Mouse (Mus musculus): ENCODE results near the gene Npas4. TPM values are rescaled to one million over a fixed set of nuclear protein-coding genes. Genes with fewer than 3 reads are reported as not detected.
"Not testable (repeated sequence)": the region's sequence is repeated elsewhere in the genome, so short reads cannot be mapped to it uniquely, and the experiment has no call there.

The Npas4 gene
- total RNA-seq, 1 experiment: 0.09 TPM

GRCm38 (mm10) chr19:5014961-5015398, 24.9 kb upstream of the Npas4 start:
- TF ChIP-seq ZNF384 (IDR thresholded peaks at IDR 0.05; ENCODE audit: low read depth, low read length): no peak
- TF ChIP-seq HCFC1 (IDR thresholded peaks at IDR 0.05; ENCODE audit: borderline replicate concordance, insufficient read depth, low read length): no peak
- TF ChIP-seq MAFK (IDR thresholded peaks at IDR 0.05; ENCODE audit: insufficient read depth, low read depth, low read length): no peak
- TF ChIP-seq CHD2 (IDR thresholded peaks at IDR 0.05; ENCODE audit: low read depth, low read length): no peak
- TF ChIP-seq ZC3H11A (IDR thresholded peaks at IDR 0.05; ENCODE audit: borderline replicate concordance, low read depth, low read length): no peak
- peaks cover 4 to 20% of the 10 kb centered on the region in 2 experiments for H3K4me1 ChIP-seq (ENCODE audit: control insufficient read depth in 2 of 2, insufficient read depth in 2 of 2, low read length in 2 of 2, poor library complexity in 1 of 2)
- peak; percentile 86 for DNase-seq (ENCODE audit: low read depth, low spot score)
- H3K27ac ChIP-seq (ENCODE audit: insufficient read depth, low read depth, low read length, poor library complexity, severe bottlenecking): no peak overlapping the region; the same call in 1 of the 2 replicates
- in situ Hi-C loops (cut with MboI; ENCODE audit: low sequenced_read_pairs in 2 of 2, unreplicated experiment in 2 of 2): no loop called here
- no peak overlapping the region for H3K4me3 ChIP-seq (ENCODE audit: insufficient read depth in 1 of 2, low read depth in 1 of 2, low read length in 2 of 2, poor library complexity in 1 of 2, severe bottlenecking in 1 of 2)
- H3K9me3 ChIP-seq (ENCODE audit: control insufficient read depth, insufficient read depth, low read depth, low read length): no peaks in the 10 kb centered on the region
- no peak overlapping the region for H3K9ac ChIP-seq (ENCODE audit: insufficient read depth, low read depth, low read length, poor library complexity, severe bottlenecking)
- H3K36me3 ChIP-seq (ENCODE audit: control insufficient read depth, insufficient read depth, low read length, poor library complexity, severe bottlenecking): no peaks in the 10 kb centered on the region

GRCm38 (mm10) chr19:5013138-5013537, 23.0 kb upstream of the Npas4 start:
- Histone ChIP-seq H3K4me1 (ENCODE audit: control insufficient read depth in 2 of 2, insufficient read depth in 2 of 2, low read length in 2 of 2, poor library complexity in 1 of 2) (peaks cover 2 to 19% of the 10 kb centered on the region in 2 experiments), H3K4me3 (ENCODE audit: insufficient read depth in 1 of 2, low read depth in 1 of 2, low read length in 2 of 2, poor library complexity in 1 of 2, severe bottlenecking in 1 of 2) (no peak overlapping the region), H3K36me3 (ENCODE audit: control insufficient read depth, insufficient read depth, low read length, poor library complexity, severe bottlenecking) (no peaks in the 10 kb centered on the region), H3K9ac (ENCODE audit: insufficient read depth, low read depth, low read length, poor library complexity, severe bottlenecking) (no peak overlapping the region), H3K27ac (ENCODE audit: insufficient read depth, low read depth, low read length, poor library complexity, severe bottlenecking) (no peak overlapping the region), H3K9me3 (ENCODE audit: control insufficient read depth, insufficient read depth, low read depth, low read length) (no peaks in the 10 kb centered on the region)
- TF ChIP-seq MAFK (IDR thresholded peaks at IDR 0.05; ENCODE audit: insufficient read depth, low read depth, low read length): no peak
- TF ChIP-seq HCFC1 (IDR thresholded peaks at IDR 0.05; ENCODE audit: borderline replicate concordance, insufficient read depth, low read length): no peak
- no peak for TF ChIP-seq CHD2 (IDR thresholded peaks at IDR 0.05; ENCODE audit: low read depth, low read length)
- TF ChIP-seq ZNF384 (IDR thresholded peaks at IDR 0.05; ENCODE audit: low read depth, low read length): no peak
- no peak for DNase-seq (ENCODE audit: low read depth, low spot score)
- in situ Hi-C loops (cut with MboI; ENCODE audit: low sequenced_read_pairs in 2 of 2, unreplicated experiment in 2 of 2): no loop called here

GRCm38 (mm10) chr19:5004925-5005324, 14.8 kb upstream of the Npas4 start:
- in situ Hi-C loops (cut with MboI; ENCODE audit: low sequenced_read_pairs in 2 of 2, unreplicated experiment in 2 of 2): no loop called here
- DNase-seq (ENCODE audit: low read depth, low spot score): no peak
- no peaks in the 10 kb centered on the region for H3K4me1 ChIP-seq (ENCODE audit: control insufficient read depth in 2 of 2, insufficient read depth in 2 of 2, low read length in 2 of 2, poor library complexity in 1 of 2)
- no peaks in the 10 kb centered on the region for H3K36me3 ChIP-seq (ENCODE audit: control insufficient read depth, insufficient read depth, low read length, poor library complexity, severe bottlenecking)
- H3K27ac ChIP-seq (ENCODE audit: insufficient read depth, low read depth, low read length, poor library complexity, severe bottlenecking): no peak overlapping the region
- no peaks in the 10 kb centered on the region for H3K9me3 ChIP-seq (ENCODE audit: control insufficient read depth, insufficient read depth, low read depth, low read length)
- TF ChIP-seq CHD2 (IDR thresholded peaks at IDR 0.05; ENCODE audit: low read depth, low read length): no peak
- TF ChIP-seq ZC3H11A (IDR thresholded peaks at IDR 0.05; ENCODE audit: borderline replicate concordance, low read depth, low read length): no peak
- TF ChIP-seq ZNF384 (IDR thresholded peaks at IDR 0.05; ENCODE audit: low read depth, low read length): no peak
- TF ChIP-seq HCFC1 (IDR thresholded peaks at IDR 0.05; ENCODE audit: borderline replicate concordance, insufficient read depth, low read length): no peak
- TF ChIP-seq MAFK (IDR thresholded peaks at IDR 0.05; ENCODE audit: insufficient read depth, low read depth, low read length): no peak
- H3K9ac ChIP-seq (ENCODE audit: insufficient read depth, low read depth, low read length, poor library complexity, severe bottlenecking): no peak overlapping the region
- H3K4me3 ChIP-seq (ENCODE audit: insufficient read depth in 1 of 2, low read depth in 1 of 2, low read length in 2 of 2, poor library complexity in 1 of 2, severe bottlenecking in 1 of 2): no peak overlapping the region

DNA sequence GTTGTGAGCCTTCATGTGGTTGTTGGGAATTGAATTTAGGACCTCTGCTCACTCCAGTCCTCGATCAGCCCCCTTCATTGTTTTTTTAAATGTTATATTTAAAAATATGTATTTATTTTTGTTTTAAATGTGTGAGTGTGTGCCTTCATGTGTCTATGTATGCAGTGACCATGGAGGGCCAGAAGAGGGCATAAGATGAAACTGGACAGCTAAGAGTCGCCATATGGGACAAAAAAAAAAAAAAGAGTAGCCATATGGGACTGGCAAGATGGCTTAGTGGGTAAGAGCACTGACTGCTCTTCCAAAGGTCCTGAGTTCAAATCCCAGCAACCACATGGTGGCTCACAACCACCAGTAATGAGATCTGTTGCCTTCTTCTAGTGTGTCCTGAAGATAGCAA, 13.5 kb upstream of the Npas4 start:
- DNase-seq (ENCODE audit: low read depth, low spot score); H3K9ac ChIP-seq (ENCODE audit: insufficient read depth, low read depth, low read length, poor library complexity, severe bottlenecking); H3K27ac ChIP-seq (ENCODE audit: insufficient read depth, low read depth, low read length, poor library complexity, severe bottlenecking); in situ Hi-C loops (cut with MboI; ENCODE audit: low sequenced_read_pairs in 2 of 2, unreplicated experiment in 2 of 2); H3K9me3 ChIP-seq (ENCODE audit: control insufficient read depth, insufficient read depth, low read depth, low read length); H3K36me3 ChIP-seq (ENCODE audit: control insufficient read depth, insufficient read depth, low read length, poor library complexity, severe bottlenecking); H3K4me1 ChIP-seq (ENCODE audit: control insufficient read depth in 2 of 2, insufficient read depth in 2 of 2, low read length in 2 of 2, poor library complexity in 1 of 2); H3K4me3 ChIP-seq (ENCODE audit: insufficient read depth in 1 of 2, low read depth in 1 of 2, low read length in 2 of 2, poor library complexity in 1 of 2, severe bottlenecking in 1 of 2): not testable (repeated sequence)
- TF ChIP-seq ZNF384 (IDR thresholded peaks at IDR 0.05; ENCODE audit: low read depth, low read length): peak; percentile 80

DNA sequence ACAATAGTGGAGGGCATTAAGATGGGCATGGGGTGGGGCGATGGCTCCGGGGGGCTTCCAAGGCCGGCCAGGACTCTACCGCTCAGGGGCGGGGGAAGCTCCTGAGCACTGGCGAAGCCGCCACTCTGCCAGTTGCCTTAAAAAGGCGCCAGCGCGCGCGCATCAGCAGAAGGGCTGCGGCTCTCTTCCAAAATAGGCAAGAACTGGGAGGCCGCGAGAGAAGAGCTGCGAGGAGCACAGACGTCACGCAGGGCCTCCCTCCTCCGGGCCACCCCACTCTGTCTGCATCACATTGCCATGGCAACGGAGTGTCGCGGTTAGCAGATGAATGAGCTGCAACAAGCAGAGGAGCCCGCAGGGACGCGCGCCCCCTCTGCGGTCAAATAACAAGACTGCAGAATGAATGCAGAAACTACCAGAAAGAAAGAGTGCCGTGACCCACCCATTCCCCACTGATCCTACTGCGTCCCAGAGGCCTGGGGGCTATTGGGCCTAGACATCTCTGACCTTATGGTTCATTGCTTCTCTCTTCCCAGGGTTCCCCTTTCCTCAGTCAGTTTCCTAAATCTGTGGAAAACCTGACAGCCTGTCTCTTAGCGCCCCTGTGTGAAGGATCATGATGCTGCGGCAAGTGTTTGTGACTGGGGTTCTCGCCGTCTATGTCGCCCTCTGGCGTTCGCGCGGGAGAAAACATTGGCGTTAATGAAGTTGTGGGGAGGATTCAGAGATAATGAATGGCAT, 11.7 kb upstream of the Npas4 start:
- in situ Hi-C loops (cut with MboI; ENCODE audit: low sequenced_read_pairs in 2 of 2, unreplicated experiment in 2 of 2): no loop called here
- Histone ChIP-seq H3K36me3 (ENCODE audit: control insufficient read depth, insufficient read depth, low read length, poor library complexity, severe bottlenecking) (no peaks in the 10 kb centered on the region), H3K9ac (ENCODE audit: insufficient read depth, low read depth, low read length, poor library complexity, severe bottlenecking) (no peak overlapping the region), H3K4me3 (ENCODE audit: insufficient read depth in 1 of 2, low read depth in 1 of 2, low read length in 2 of 2, poor library complexity in 1 of 2, severe bottlenecking in 1 of 2) (peak overlapping the region; percentile 17 to 51), H3K27ac (ENCODE audit: insufficient read depth, low read depth, low read length, poor library complexity, severe bottlenecking) (no peak overlapping the region), H3K9me3 (ENCODE audit: control insufficient read depth, insufficient read depth, low read depth, low read length) (no peaks in the 10 kb centered on the region), H3K4me1 (ENCODE audit: control insufficient read depth in 2 of 2, insufficient read depth in 2 of 2, low read length in 2 of 2, poor library complexity in 1 of 2) (peaks cover 0 to 3% of the 10 kb centered on the region in 2 experiments; a peak in 1 of 4 replicates)
- DNase-seq (ENCODE audit: low read depth, low spot score): peak; percentile 76
- TF ChIP-seq MAFK (IDR thresholded peaks at IDR 0.05; ENCODE audit: insufficient read depth, low read depth, low read length): no peak
- TF ChIP-seq ZC3H11A (IDR thresholded peaks at IDR 0.05; ENCODE audit: borderline replicate concordance, low read depth, low read length): peak; percentile 66; the same call in 1 of the 2 replicates

Data from ES-E14 (cell line).